Comparison of ENCODE assay signal across 23 mouse cellular contexts in genomic region chr4:109988411-109988810, GRCm38 (mm10). TPM values are rescaled to one million over a fixed set of nuclear protein-coding genes. Genes with fewer than 3 reads are reported as not detected.
"Had no signal": no experiment of that assay in that cellular context is flagged by ENCODE, and none has a peak within 500 bp of the region (broad histone marks: within the 10 kb centered on the region; RNA-seq: fewer than 3 reads in every experiment).

No protein-coding gene starts in this region.

- ATAC-seq: liver, postnatal 0 days; lung, postnatal 0 days; midbrain, embryonic 13.5 days had no signal

- H3K27ac ChIP-seq: kidney, postnatal 0 days; layer of hippocampus, adult 2 months; limb, embryonic 12.5 days; limb, embryonic 15.5 days; liver, embryonic 14.5 days; midbrain, embryonic 13.5 days; neural tube, embryonic 13.5 days; stomach, embryonic 15.5 days had no signal

- H3K4me3 ChIP-seq: layer of hippocampus, adult 2 months; limb, embryonic 12.5 days; limb, embryonic 15.5 days; midbrain, embryonic 13.5 days; myocyte; neural tube, embryonic 13.5 days; stomach, embryonic 15.5 days had no signal

- H3K9ac ChIP-seq: limb, embryonic 12.5 days; limb, embryonic 15.5 days; liver, embryonic 14.5 days; liver, postnatal 0 days; lung, embryonic 14.5 days; midbrain, embryonic 13.5 days; neural tube, embryonic 13.5 days; stomach, embryonic 15.5 days had no signal

- H3K4me2 ChIP-seq: limb, embryonic 12.5 days; limb, embryonic 15.5 days; liver, embryonic 11.5 days; lung, embryonic 14.5 days; midbrain, embryonic 13.5 days; neural tube, embryonic 13.5 days; stomach, embryonic 15.5 days had no signal

- H3K36me3 ChIP-seq: limb, embryonic 12.5 days; limb, embryonic 15.5 days; midbrain, embryonic 13.5 days; neural tube, embryonic 13.5 days; stomach, embryonic 15.5 days had no signal

- DNase-seq: kidney, adult 9 months; kidney, postnatal 25 days; layer of hippocampus, adult 9-11 months; liver, postnatal 0 days; lung, embryonic 14.5 days; right cerebral cortex, postnatal 25 days; spleen, adult 18-20 months; thymus, postnatal 25 days had no signal

- H3K9me3 ChIP-seq: limb, embryonic 12.5 days; limb, embryonic 15.5 days; midbrain, embryonic 13.5 days; neural tube, embryonic 13.5 days; stomach, embryonic 15.5 days had no signal

RNA-seq across cellular contexts. Expression of gene Dmrta2, which starts 10.6 kb away (rescaled TPM):
- total RNA-seq: megakaryocyte, adult 5-6 weeks; monocyte, adult 5-6 weeks; neutrophil, adult 5-6 weeks had no signal
- polyA plus RNA-seq: liver, postnatal 0 days; lung, postnatal 0 days; thymus, postnatal 0 days had no signal
